Mouse (Mus musculus) erythroblast, embryonic 14.5 days (primary cell): ENCODE measurements around the gene Gm10134.

Experiments
- GATA1 ChIP-seq: IDR thresholded peaks from 2 replicates; pipeline ENCODE4 v1.6.1; 2012; ENCODE audit warnings: low read length, inconsistent platforms, mixed read lengths
- TAL1 ChIP-seq: IDR thresholded peaks from 3 replicates; pipeline ENCODE4 v1.6.1; 2012; ENCODE audit warnings: low read length, inconsistent platforms, mixed read lengths

GRCm38 (mm10) chr2:28496671-28497070 is 9.2 kb upstream of the Gm10134 start, which contains the start of gene Gbgt1:
- TF ChIP-seq GATA1 (no peak), TAL1 (no peak)
